Mouse (Mus musculus): Measurements from ENCODE around the gene Clcn6. TPM values are rescaled to one million over a fixed set of nuclear protein-coding genes. Genes with fewer than 3 reads are reported as not detected.

The Clcn6 gene
- total and polyA plus RNA-seq, 2 experiments from 2014 or later, result 26.3 to 61.0 TPM

DNA sequence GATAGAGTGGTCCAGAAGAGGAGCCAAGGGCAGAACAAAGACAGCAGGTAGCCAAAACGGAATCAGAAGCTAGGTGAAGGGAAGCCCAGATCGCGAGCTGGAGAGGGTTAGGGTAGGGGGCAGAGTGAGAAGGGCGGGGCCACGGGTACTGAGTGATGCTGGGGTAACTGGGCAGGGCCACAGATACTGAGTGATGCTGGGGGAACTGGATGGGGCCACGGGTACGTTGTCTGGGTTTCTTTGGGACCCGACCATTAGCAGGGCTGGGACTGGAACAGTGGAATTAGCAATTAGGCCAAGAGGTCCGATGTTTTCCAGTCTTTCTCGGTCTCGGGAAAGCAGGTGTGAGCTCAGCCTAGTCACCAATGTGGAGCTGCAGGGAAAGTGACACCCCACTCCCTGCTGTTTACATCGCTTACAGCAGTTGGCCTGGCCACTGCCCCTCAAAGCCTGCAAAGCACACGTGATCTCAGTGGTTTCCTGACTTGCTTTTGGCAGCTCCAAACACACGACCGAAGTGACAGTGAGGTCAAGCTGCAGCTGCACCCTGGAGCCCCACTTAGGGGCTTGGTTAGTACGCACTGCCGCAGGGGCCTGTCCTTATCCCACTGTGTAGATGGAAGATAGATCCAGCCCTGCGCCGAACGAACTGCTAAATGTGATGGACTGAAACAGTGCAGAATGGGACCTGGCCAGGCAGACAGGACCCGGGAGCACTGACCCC, 44.7 kb upstream of the Clcn6 start:
- no peak overlapping the region for H3K4me3 ChIP-seq (ENCODE audit: low read depth, low read length)
- no peaks in the 10 kb centered on the region for H3K9me3 ChIP-seq (ENCODE audit: low read length)
- H3K4me2 ChIP-seq (ENCODE audit: low read depth), result no peak overlapping the region
- no peaks in the 10 kb centered on the region for H3K36me3 ChIP-seq (ENCODE audit: insufficient read depth)
- no peaks in the 10 kb centered on the region for H3K27me3 ChIP-seq (ENCODE audit: insufficient read depth, low read length)
- ATAC-seq (no peak), DNase-seq (no peak)
- peaks cover 3% of the 10 kb centered on the region; the same call in 1 of the 2 replicates for H3K4me1 ChIP-seq (ENCODE audit: insufficient read depth)
- H3K27ac ChIP-seq (ENCODE audit: low read depth, low read length), result no peak overlapping the region
- H3K9ac ChIP-seq, result no peak overlapping the region
- no peak for TF ChIP-seq CTCF (IDR thresholded peaks at IDR 0.05; ENCODE audit: low read depth)
- WGBS, result 67% methylated on average over 21 of the region's 21 CpGs

GRCm38 (mm10) chr4:148082257-148083044, 43.8 kb upstream of the Clcn6 start:
- Histone ChIP-seq H3K36me3 (ENCODE audit: insufficient read depth) (no peaks in the 10 kb centered on the region), H3K4me3 (ENCODE audit: low read depth, low read length) (no peak overlapping the region), H3K4me1 (ENCODE audit: insufficient read depth) (no peaks in the 10 kb centered on the region), H3K27me3 (ENCODE audit: insufficient read depth, low read length) (no peaks in the 10 kb centered on the region), H3K27ac (ENCODE audit: low read depth, low read length) (no peak overlapping the region), H3K9ac (no peak overlapping the region), H3K4me2 (ENCODE audit: low read depth) (no peak overlapping the region), H3K9me3 (ENCODE audit: low read length) (no peaks in the 10 kb centered on the region)
- 54% methylated on average over 12 of the region's 12 CpGs for WGBS
- peak; percentile 73 for TF ChIP-seq CTCF (IDR thresholded peaks at IDR 0.05; ENCODE audit: low read depth)
- ATAC-seq, result peak; percentile 19; the same call in 1 of the 2 replicates
- peak; percentile 59 for DNase-seq

GRCm38 (mm10) chr4:148081201-148081600, 42.6 kb upstream of the Clcn6 start:
- WGBS, result 95% methylated on average over 10 of the region's 10 CpGs
- ATAC-seq, result no peak
- DNase-seq, result no peak
- Histone ChIP-seq H3K4me3 (ENCODE audit: low read depth, low read length) (no peak overlapping the region), H3K9ac (no peak overlapping the region), H3K4me1 (ENCODE audit: insufficient read depth) (no peaks in the 10 kb centered on the region), H3K9me3 (ENCODE audit: low read length) (no peaks in the 10 kb centered on the region), H3K27me3 (ENCODE audit: insufficient read depth, low read length) (no peaks in the 10 kb centered on the region), H3K36me3 (ENCODE audit: insufficient read depth) (no peaks in the 10 kb centered on the region), H3K4me2 (ENCODE audit: low read depth) (no peak overlapping the region), H3K27ac (ENCODE audit: low read depth, low read length) (no peak overlapping the region)
- TF ChIP-seq CTCF (IDR thresholded peaks at IDR 0.05; ENCODE audit: low read depth), result no peak

GRCm38 (mm10) chr4:148080597-148080973, 42.0 kb upstream of the Clcn6 start:
- no peaks in the 10 kb centered on the region for H3K36me3 ChIP-seq (ENCODE audit: insufficient read depth)
- no peaks in the 10 kb centered on the region for H3K9me3 ChIP-seq (ENCODE audit: low read length)
- no peak overlapping the region for H3K9ac ChIP-seq
- no peak overlapping the region for H3K27ac ChIP-seq (ENCODE audit: low read depth, low read length)
- no peak overlapping the region for H3K4me3 ChIP-seq (ENCODE audit: low read depth, low read length)
- H3K27me3 ChIP-seq (ENCODE audit: insufficient read depth, low read length), result no peaks in the 10 kb centered on the region
- DNase-seq (no peak), ATAC-seq (no peak)
- TF ChIP-seq CTCF (IDR thresholded peaks at IDR 0.05; ENCODE audit: low read depth), result no peak
- 64% methylated on average over 1 of the region's 1 CpGs for WGBS
- no peak overlapping the region for H3K4me2 ChIP-seq (ENCODE audit: low read depth)
- no peaks in the 10 kb centered on the region for H3K4me1 ChIP-seq (ENCODE audit: insufficient read depth)

DNA sequence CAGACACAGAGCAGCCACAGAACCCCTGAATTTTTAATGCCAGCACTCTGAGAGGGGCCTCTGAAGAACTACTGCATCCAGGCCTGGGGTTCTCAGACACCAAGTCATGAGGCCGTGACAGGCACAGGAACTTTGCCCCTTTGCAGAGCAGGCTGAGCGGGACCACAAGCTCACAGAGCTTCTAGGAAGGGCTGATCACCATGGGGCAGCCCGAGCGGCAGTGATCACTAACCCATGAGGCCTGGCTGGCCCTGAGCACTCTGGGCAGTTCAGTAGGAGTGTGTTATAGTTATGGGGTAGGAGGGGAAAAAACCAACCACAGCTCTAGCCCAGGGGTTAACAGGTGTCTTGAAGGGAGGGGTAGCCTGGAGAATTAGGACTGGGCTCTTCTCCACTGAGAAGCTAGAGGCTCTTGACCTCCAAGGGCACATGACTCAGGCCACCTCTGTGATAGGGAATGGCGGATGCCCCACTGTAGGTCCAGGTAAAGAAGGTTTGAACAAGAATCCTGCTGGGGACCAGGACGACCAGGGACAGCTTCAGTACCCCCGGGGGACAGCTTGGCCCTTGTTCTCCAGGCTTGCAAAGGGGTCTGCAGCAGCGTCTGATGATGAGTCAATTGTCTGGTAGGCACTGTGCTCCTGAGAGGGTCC, 41.4 kb upstream of the Clcn6 start:
- 92% methylated on average over 8 of the region's 8 CpGs for WGBS
- Histone ChIP-seq H3K36me3 (ENCODE audit: insufficient read depth) (no peaks in the 10 kb centered on the region), H3K4me2 (ENCODE audit: low read depth) (no peak overlapping the region), H3K4me1 (ENCODE audit: insufficient read depth) (no peaks in the 10 kb centered on the region), H3K27ac (ENCODE audit: low read depth, low read length) (no peak overlapping the region), H3K4me3 (ENCODE audit: low read depth, low read length) (no peak overlapping the region), H3K9ac (no peak overlapping the region), H3K27me3 (ENCODE audit: insufficient read depth, low read length) (no peaks in the 10 kb centered on the region), H3K9me3 (ENCODE audit: low read length) (no peaks in the 10 kb centered on the region)
- no peak for ATAC-seq
- TF ChIP-seq CTCF (IDR thresholded peaks at IDR 0.05; ENCODE audit: low read depth), result no peak
- DNase-seq, result no peak

DNA sequence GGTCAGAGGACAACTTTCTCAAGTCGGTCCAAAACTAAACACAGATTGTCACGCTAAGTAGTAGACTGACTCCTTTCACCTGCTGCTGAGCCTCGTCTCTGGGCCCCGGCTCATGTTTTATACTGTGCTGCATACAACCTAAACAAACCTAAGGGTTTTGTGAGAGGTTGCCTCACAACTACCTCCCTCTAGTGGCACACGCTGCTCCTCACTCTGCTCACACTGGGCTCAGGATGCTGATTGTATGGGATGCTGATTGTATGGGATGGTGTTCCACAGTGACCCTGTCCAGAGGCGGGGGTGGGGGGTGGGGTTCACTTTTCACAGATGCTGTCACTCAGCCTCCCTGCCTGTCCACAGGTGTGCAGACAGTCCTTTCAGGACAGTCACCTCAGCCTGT, 40.6 kb upstream of the Clcn6 start:
- H3K27ac ChIP-seq (ENCODE audit: low read depth, low read length), result no peak overlapping the region
- peak; percentile 37 for ATAC-seq
- no peaks in the 10 kb centered on the region for H3K36me3 ChIP-seq (ENCODE audit: insufficient read depth)
- no peaks in the 10 kb centered on the region for H3K4me1 ChIP-seq (ENCODE audit: insufficient read depth)
- no peaks in the 10 kb centered on the region for H3K9me3 ChIP-seq (ENCODE audit: low read length)
- WGBS, result 65% methylated on average over 6 of the region's 6 CpGs
- no peaks in the 10 kb centered on the region for H3K27me3 ChIP-seq (ENCODE audit: insufficient read depth, low read length)
- no peak overlapping the region for H3K4me3 ChIP-seq (ENCODE audit: low read depth, low read length)
- peak; percentile 62 for TF ChIP-seq CTCF (IDR thresholded peaks at IDR 0.05; ENCODE audit: low read depth)
- H3K9ac ChIP-seq, result no peak overlapping the region
- peak; percentile 43 for DNase-seq
- H3K4me2 ChIP-seq (ENCODE audit: low read depth), result no peak overlapping the region

DNA sequence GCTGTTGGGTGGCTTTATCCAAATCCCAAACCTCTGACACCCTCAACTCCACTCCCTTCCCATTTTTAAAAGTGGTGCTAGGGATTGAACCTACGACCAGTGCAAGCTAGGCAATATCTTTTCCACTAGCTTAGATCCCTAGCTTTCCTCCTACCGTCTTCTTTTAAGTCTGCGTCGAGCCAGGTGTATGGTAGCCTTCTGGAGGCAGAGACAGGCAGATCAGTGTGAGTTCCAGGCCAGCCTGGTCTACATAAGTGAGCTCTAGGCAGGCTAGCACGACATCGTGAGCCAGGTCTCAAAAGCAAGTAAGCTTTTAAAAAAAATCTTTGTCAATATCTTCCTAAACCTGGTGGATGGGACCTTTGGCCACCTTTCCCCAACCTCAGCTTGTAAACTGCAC, 37.3 kb upstream of the Clcn6 start:
- no peak for ATAC-seq
- no peak for DNase-seq
- no peak overlapping the region for H3K4me3 ChIP-seq (ENCODE audit: low read depth, low read length)
- no peak overlapping the region for H3K27ac ChIP-seq (ENCODE audit: low read depth, low read length)
- H3K4me2 ChIP-seq (ENCODE audit: low read depth), result no peak overlapping the region
- H3K9ac ChIP-seq, result no peak overlapping the region
- no peak for TF ChIP-seq CTCF (IDR thresholded peaks at IDR 0.05; ENCODE audit: low read depth)
- H3K36me3 ChIP-seq (ENCODE audit: insufficient read depth), result no peaks in the 10 kb centered on the region
- 94% methylated on average over 6 of the region's 6 CpGs for WGBS
- no peaks in the 10 kb centered on the region for H3K4me1 ChIP-seq (ENCODE audit: insufficient read depth)
- H3K9me3 ChIP-seq (ENCODE audit: low read length), result no peaks in the 10 kb centered on the region
- no peaks in the 10 kb centered on the region for H3K27me3 ChIP-seq (ENCODE audit: insufficient read depth, low read length)

Measured in forebrain, postnatal 0 days (tissue).